Mouse (Mus musculus): ENCODE measurements around the gene Card9.
A peak's percentile ranks its signal among the peaks of the same experiment; 100 is the strongest.

The Card9 gene

GRCm38 (mm10) chr2:26362991-26363390, 2.3 kb upstream of the Card9 start:
- no peak for DNase-seq (ENCODE audit: low spot score)

GRCm38 (mm10) chr2:26359983-26360382, 735 bp downstream of the Card9 start:
- DNase-seq (ENCODE audit: low spot score), result no peak

GRCm38 (mm10) chr2:26358667-26359320, 1.9 kb downstream of the Card9 start:
- DNase-seq (ENCODE audit: low spot score), result no peak

- DNase-seq (ENCODE audit: low spot score), result no peak
Observed at GRCm38 (mm10) chr2:26357484-26357883, 3.2 kb downstream of the Card9 start.

- no peak for DNase-seq (ENCODE audit: low spot score)
Observed at GRCm38 (mm10) chr2:26356678-26357077, 4.0 kb downstream of the Card9 start.

GRCm38 (mm10) chr2:26356231-26356630, 4.5 kb downstream of the Card9 start:
- no peak for DNase-seq (ENCODE audit: low spot score)

- DNase-seq (ENCODE audit: low spot score), result no peak
Observed at GRCm38 (mm10) chr2:26354401-26354800, 6.3 kb downstream of the Card9 start.

GRCm38 (mm10) chr2:26353066-26353980, 7.4 kb downstream of the Card9 start:
- no peak for DNase-seq (ENCODE audit: low spot score)

GRCm38 (mm10) chr2:26352291-26352910, 8.3 kb downstream of the Card9 start:
- DNase-seq (ENCODE audit: low spot score), result no peak

GRCm38 (mm10) chr2:26351358-26352290, 9.1 kb downstream of the Card9 start, which contains the start of gene Dnlz:
Gene Dnlz (minus strand): TSS chr2:26352110.
- DNase-seq (ENCODE audit: low spot score), result peak; percentile 74

- DNase-seq (ENCODE audit: low spot score), result no peak
Observed at GRCm38 (mm10) chr2:26348241-26348640, 12.5 kb downstream of the Card9 start.

- DNase-seq (ENCODE audit: low spot score), result no peak
Observed at GRCm38 (mm10) chr2:26342609-26343490, 17.9 kb downstream of the Card9 start.

GRCm38 (mm10) chr2:26342044-26342443, 18.7 kb downstream of the Card9 start:
- DNase-seq (ENCODE audit: low spot score), result peak; percentile 29

GRCm38 (mm10) chr2:26341510-26341981, 19.2 kb downstream of the Card9 start:
- DNase-seq (ENCODE audit: low spot score), result no peak

- no peak for DNase-seq (ENCODE audit: low spot score)
Observed at GRCm38 (mm10) chr2:26339204-26339551, 21.5 kb downstream of the Card9 start.

- no peak for DNase-seq (ENCODE audit: low spot score)
Observed at GRCm38 (mm10) chr2:26338302-26339203, 22.2 kb downstream of the Card9 start.

GRCm38 (mm10) chr2:26330702-26331101, 30.0 kb downstream of the Card9 start:
- no peak for DNase-seq (ENCODE audit: low spot score)

GRCm38 (mm10) chr2:26330056-26330468, 30.7 kb downstream of the Card9 start:
- no peak for DNase-seq (ENCODE audit: low spot score)

- DNase-seq (ENCODE audit: low spot score), result no peak
Observed at GRCm38 (mm10) chr2:26329402-26329801, 31.3 kb downstream of the Card9 start.

Data from urinary bladder, postnatal 10 days (tissue).